Mouse (Mus musculus): Measurements from ENCODE around the gene Apoc1.

- TF ChIP-seq CTCF (IDR thresholded peaks at IDR 0.05; ENCODE audit: low read depth, low read length) (no peak), POLR2A (IDR thresholded peaks at IDR 0.05; ENCODE audit: borderline replicate concordance, low read depth, low read length) (no peak)
Observed at GRCm38 (mm10) chr7:19675824-19676223, 16.6 kb downstream of the Apoc1 start.
